In genomic region chr5:115634046-115634445, GRCm38 (mm10) we compare ENCODE assay signal across 1 mouse cellular context.
TF ChIP-seq lines count a peak whose summit lies in the region.

No protein-coding gene starts in this region.

TF ChIP-seq in MEL, 35 proteins besides CTCF, POLR2A, EP300 and RAD21 (continued from another document):
- 0 out of 2 replicates have a peak, but pooled peaks have one; percentile 0 for TF ChIP-seq ZNF384 (IDR thresholded peaks at IDR 0.05; ENCODE audit: low read depth, low read length)
- no peak for TF ChIP-seq ELF1 (IDR thresholded peaks at IDR 0.05; ENCODE audit: low read depth, low read length)
- TF ChIP-seq NELFE (IDR thresholded peaks at IDR 0.05; ENCODE audit: low read depth, low read length) = no peak
- TF ChIP-seq TBP (IDR thresholded peaks at IDR 0.05; ENCODE audit: low read depth, low read length) = no peak
- TF ChIP-seq GABPA (IDR thresholded peaks at IDR 0.05; ENCODE audit: low read depth, low read length) = no peak
- no peak for TF ChIP-seq E2F4 (IDR thresholded peaks at IDR 0.05; ENCODE audit: borderline replicate concordance, low read depth, low read length)
- no peak for TF ChIP-seq MYC (IDR thresholded peaks at IDR 0.05; ENCODE audit: low read depth, low read length)
- TF ChIP-seq CHD1 (IDR thresholded peaks at IDR 0.05; ENCODE audit: low read depth, low read length) = no peak
- peak; percentile 86 for TF ChIP-seq GATA1 (IDR thresholded peaks at IDR 0.05; ENCODE audit: low read depth, low read length)
- TF ChIP-seq UBTF (IDR thresholded peaks at IDR 0.05; ENCODE audit: borderline replicate concordance, insufficient read depth, low read depth, low read length) = no peak
- TF ChIP-seq USF1 (IDR thresholded peaks at IDR 0.05; ENCODE audit: low read depth, low read length) = no peak
- TF ChIP-seq SIN3A (IDR thresholded peaks at IDR 0.05; ENCODE audit: low read length) = peak; percentile 16; the same call in 1 of the 2 replicates
- no peak for TF ChIP-seq CHD2 (IDR thresholded peaks at IDR 0.05; ENCODE audit: low read length)
- no peak for TF ChIP-seq ZKSCAN1 (IDR thresholded peaks at IDR 0.05; ENCODE audit: low read depth, low read length)
- peak; percentile 45 for TF ChIP-seq TAL1 (IDR thresholded peaks at IDR 0.05; ENCODE audit: low read length)
- TF ChIP-seq HCFC1 (IDR thresholded peaks at IDR 0.05; ENCODE audit: low read depth, low read length) = no peak
- no peak for TF ChIP-seq POLR2AphosphoS5 (IDR thresholded peaks at IDR 0.05; ENCODE audit: borderline replicate concordance, low read depth, low read length)
